Mouse (Mus musculus): ENCODE data around the gene H2-K1.

GRCm38 (mm10) chr17:33968927-33969326 is 31.2 kb downstream of the H2-K1 start:
- TF ChIP-seq EP300 (optimal IDR thresholded peaks at IDR 0.05) (no peak), CTCF (IDR thresholded peaks at IDR 0.05; ENCODE audit: low read depth) (peak; percentile 61)
